Mouse (Mus musculus) kidney, embryonic 14.5 days (tissue): ENCODE measurements around the gene Tstd2. TPM values are rescaled to one million over a fixed set of nuclear protein-coding genes. Genes with fewer than 3 reads are reported as not detected.

Experiments used
- ATAC-seq: fragments of 200-750 bp; cut with Nextera tagmentation; 2 replicates; pipeline ENCODE4 v1.8.0; 2017; ENCODE audit warnings: moderate number of reproducible peaks, mild to moderate bottlenecking, moderate TSS enrichment, moderate library complexity; ENCODE audit not compliant: low FRiP score, low TSS enrichment
- H3K27ac ChIP-seq: fragments of 300-500 bp; sonication (generic); 2 replicates; pipeline ENCODE4 v1.5.1; 2014; ENCODE audit warnings: low read depth, mild to moderate bottlenecking, low read length, moderate library complexity, mixed read lengths
- H3K27me3 ChIP-seq: fragments of 300-500 bp; sonication (generic); 2 replicates; pipeline ENCODE4 v1.6.1; 2014; ENCODE audit warnings: mild to moderate bottlenecking, low read length; ENCODE audit not compliant: control insufficient read depth, insufficient read depth
- H3K36me3 ChIP-seq: fragments of 300-500 bp; sonication (generic); 2 replicates; pipeline ENCODE4 v1.6.1; 2014; ENCODE audit warnings: low read length, mixed read lengths; ENCODE audit not compliant: control insufficient read depth, insufficient read depth
- H3K4me1 ChIP-seq: fragments of 300-500 bp; sonication (generic); 2 replicates; pipeline ENCODE4 v1.6.1; 2014; ENCODE audit warnings: low read length, mixed read lengths; ENCODE audit not compliant: control insufficient read depth, insufficient read depth
- H3K4me2 ChIP-seq: fragments of 300-500 bp; sonication (generic); replicated peaks from 2 replicates; pipeline ENCODE4 v1.6.1; 2014; ENCODE audit warnings: low read depth, mild to moderate bottlenecking, low read length
- H3K4me3 ChIP-seq: fragments of 300-500 bp; sonication (generic); 2 replicates; pipeline ENCODE4 v1.5.1; 2014; ENCODE audit warnings: mild to moderate bottlenecking, low read length
- H3K9ac ChIP-seq: fragments of 300-500 bp; sonication (generic); 2 replicates; pipeline ENCODE4 v1.6.1; 2014; ENCODE audit warnings: low read depth, mild to moderate bottlenecking, low read length, moderate library complexity
- H3K9me3 ChIP-seq: fragments of 300-500 bp; sonication (generic); 2 replicates; pipeline ENCODE4 v1.6.1; 2016; ENCODE audit warnings: low read length; ENCODE audit not compliant: control insufficient read depth
- WGBS: fragments of 180-500 bp; shearing (Covaris S2); extraction: QIAGEN DNeasy Blood & Tissue Kit; methylation state at CpG from one replicate; pipeline ENCODE4 v1.1.7; 2014; 5-methylcytosine and 5-hydroxymethylcytosine counted together
- polyA plus RNA-seq: library from polyadenylated mRNA; unstranded; fragments of >200 nt; fragmentation: Nextera tagmentation; extraction: Ambion mirVana; gene quantifications from 2 replicates; pipeline ENCODE4 v1.2.1, GENCODE M21; 2014

Gene Tstd2
- polyA plus RNA-seq, 1 experiment from 2014 or later, result 46.0 TPM

GRCm38 (mm10) chr4:46094916-46095825, 43.3 kb downstream of the Tstd2 start:
- Histone ChIP-seq H3K36me3 (no peaks in the 10 kb centered on the region), H3K9me3 (no peaks in the 10 kb centered on the region), H3K4me1 (0 out of 2 replicates have a peak, but pooled peaks cover 5% of the 10 kb centered on the region), H3K27ac (no peak overlapping the region), H3K4me3 (no peak overlapping the region), H3K4me2 (no peak overlapping the region), H3K9ac (no peak overlapping the region), H3K27me3 (no peaks in the 10 kb centered on the region)
- no peak for ATAC-seq
- 54% methylated on average over 15 of the region's 15 CpGs for WGBS

- Histone ChIP-seq H3K9ac (no peak overlapping the region), H3K4me3 (no peak overlapping the region), H3K36me3 (no peaks in the 10 kb centered on the region), H3K4me1 (no peaks in the 10 kb centered on the region), H3K4me2 (no peak overlapping the region), H3K9me3 (no peaks in the 10 kb centered on the region), H3K27me3 (no peaks in the 10 kb centered on the region), H3K27ac (no peak overlapping the region)
- WGBS, result 82% methylated on average over 5 of the region's 5 CpGs
- ATAC-seq, result no peak
Measured at GRCm38 (mm10) chr4:46092429-46093076, 45.9 kb downstream of the Tstd2 start.

GRCm38 (mm10) chr4:46089524-46090125, 48.9 kb downstream of the Tstd2 start:
- no peak; the same call in 1 of the 2 replicates for ATAC-seq
- Histone ChIP-seq H3K27me3 (no peaks in the 10 kb centered on the region), H3K4me2 (no peak overlapping the region), H3K4me1 (0 out of 2 replicates have a peak, but pooled peaks cover 4% of the 10 kb centered on the region), H3K36me3 (no peaks in the 10 kb centered on the region), H3K27ac (no peak overlapping the region), H3K4me3 (no peak overlapping the region), H3K9ac (no peak overlapping the region), H3K9me3 (no peaks in the 10 kb centered on the region)
- 74% methylated on average over 14 of the region's 14 CpGs for WGBS

GRCm38 (mm10) chr4:46087852-46088251, 50.6 kb downstream of the Tstd2 start:
- no peak overlapping the region for H3K9ac ChIP-seq
- H3K36me3 ChIP-seq, result no peaks in the 10 kb centered on the region
- 20% methylated on average over 5 of the region's 5 CpGs for WGBS
- no peak overlapping the region for H3K4me2 ChIP-seq
- 0 out of 2 replicates have a peak, but pooled peaks cover 4% of the 10 kb centered on the region for H3K4me1 ChIP-seq
- H3K27me3 ChIP-seq, result no peaks in the 10 kb centered on the region
- no peaks in the 10 kb centered on the region for H3K9me3 ChIP-seq
- no peak for ATAC-seq
- H3K4me3 ChIP-seq, result no peak overlapping the region
- H3K27ac ChIP-seq, result no peak overlapping the region

- Histone ChIP-seq H3K27me3 (no peaks in the 10 kb centered on the region), H3K9me3 (no peaks in the 10 kb centered on the region), H3K4me3 (no peak overlapping the region), H3K9ac (no peak overlapping the region), H3K4me2 (no peak overlapping the region), H3K36me3 (no peaks in the 10 kb centered on the region), H3K4me1 (0 out of 2 replicates have a peak, but pooled peaks cover 4% of the 10 kb centered on the region), H3K27ac (no peak overlapping the region)
- no peak for ATAC-seq
- WGBS, result 67% methylated on average over 7 of the region's 7 CpGs
Measured at GRCm38 (mm10) chr4:46087427-46087771, 51.1 kb downstream of the Tstd2 start.

- no peaks in the 10 kb centered on the region for H3K36me3 ChIP-seq
- no peaks in the 10 kb centered on the region for H3K27me3 ChIP-seq
- H3K4me2 ChIP-seq, result no peak overlapping the region
- H3K4me1 ChIP-seq, result 0 out of 2 replicates have a peak, but pooled peaks cover 4% of the 10 kb centered on the region
- no peak for ATAC-seq
- no peak overlapping the region for H3K4me3 ChIP-seq
- WGBS, result 81% methylated on average over 17 of the region's 18 CpGs
- H3K9me3 ChIP-seq, result no peaks in the 10 kb centered on the region
- H3K27ac ChIP-seq, result no peak overlapping the region
- H3K9ac ChIP-seq, result no peak overlapping the region
Measured at GRCm38 (mm10) chr4:46086718-46087426, 51.6 kb downstream of the Tstd2 start.

- 57% methylated on average over 9 of the region's 9 CpGs for WGBS
Measured at GRCm38 (mm10) chr4:46085223-46085811, 53.2 kb downstream of the Tstd2 start.

GRCm38 (mm10) chr4:46084416-46085172, 53.9 kb downstream of the Tstd2 start:
- no peak overlapping the region for H3K4me3 ChIP-seq
- H3K36me3 ChIP-seq, result no peaks in the 10 kb centered on the region
- no peak overlapping the region for H3K4me2 ChIP-seq
- no peak overlapping the region for H3K27ac ChIP-seq
- H3K9ac ChIP-seq, result no peak overlapping the region
- H3K27me3 ChIP-seq, result no peaks in the 10 kb centered on the region
- WGBS, result 66% methylated on average over 9 of the region's 9 CpGs
- ATAC-seq, result no peak
- 0 out of 2 replicates have a peak, but pooled peaks cover 4% of the 10 kb centered on the region for H3K4me1 ChIP-seq
- no peaks in the 10 kb centered on the region for H3K9me3 ChIP-seq

More at GRCm38 (mm10) chr4:46085223-46085811, 53.2 kb downstream of the Tstd2 start:
- Histone ChIP-seq H3K4me2 (no peak overlapping the region), H3K9me3 (no peaks in the 10 kb centered on the region), H3K27ac (no peak overlapping the region), H3K9ac (no peak overlapping the region), H3K4me3 (no peak overlapping the region), H3K36me3 (no peaks in the 10 kb centered on the region), H3K27me3 (no peaks in the 10 kb centered on the region), H3K4me1 (0 out of 2 replicates have a peak, but pooled peaks cover 4% of the 10 kb centered on the region)
- no peak for ATAC-seq
